Mouse (Mus musculus) heart, postnatal 0 days (tissue): ENCODE measurements around the gene Myh2. TPM values are rescaled to one million over a fixed set of nuclear protein-coding genes. Genes with fewer than 3 reads are reported as not detected.

Experiments
- ATAC-seq: fragments of 200-750 bp; cut with Nextera tagmentation; 2 replicates; pipeline ENCODE4 v1.8.0; 2017; ENCODE audit warnings: low read depth, moderate number of reproducible peaks, moderate library complexity; ENCODE audit not compliant: insufficient read depth
- DNase-seq: peaks from one replicate; pipeline ENCODE4 v3.0.0-alpha.2; 2016; ENCODE audit warnings: low spot score
- H3K27ac ChIP-seq: fragments of 300-500 bp; sonication (generic); 2 replicates; pipeline ENCODE4 v1.5.1; 2014; ENCODE audit warnings: low read depth, mild to moderate bottlenecking
- H3K27me3 ChIP-seq: fragments of 300-500 bp; sonication (generic); 2 replicates; pipeline ENCODE4 v1.6.1; 2014; ENCODE audit warnings: low read length, mixed read lengths; ENCODE audit not compliant: control insufficient read depth, insufficient read depth
- H3K36me3 ChIP-seq: fragments of 300-500 bp; sonication (generic); replicated peaks from 2 replicates; pipeline ENCODE4 v1.6.1; 2014; ENCODE audit warnings: low read length, mixed read lengths; ENCODE audit not compliant: control insufficient read depth, insufficient read depth
- H3K4me1 ChIP-seq: fragments of 300-500 bp; sonication (generic); 2 replicates; pipeline ENCODE4 v1.6.1; 2014; ENCODE audit warnings: antibody characterized with exemption; ENCODE audit not compliant: control insufficient read depth, insufficient read depth
- H3K4me2 ChIP-seq: fragments of 300-500 bp; sonication (generic); 2 replicates; pipeline ENCODE4 v1.6.1; 2014; ENCODE audit warnings: low read depth, mild to moderate bottlenecking, low read length, moderate library complexity
- H3K4me3 ChIP-seq: fragments of 300-500 bp; sonication (generic); 2 replicates; pipeline ENCODE4 v1.5.1; 2014; ENCODE audit warnings: low read depth, low read length
- H3K9ac ChIP-seq: fragments of 300-500 bp; sonication (generic); replicated peaks from 2 replicates; pipeline ENCODE4 v1.6.1; 2014; ENCODE audit warnings: low read depth, low read length, mixed read lengths
- H3K9me3 ChIP-seq: fragments of 300-500 bp; sonication (generic); replicated peaks from 2 replicates; pipeline ENCODE4 v1.6.1; 2016; ENCODE audit warnings: low read length; ENCODE audit not compliant: control insufficient read depth
- CTCF ChIP-seq: IDR thresholded peaks from 2 replicates; pipeline ENCODE4 v1.5.1; 2016; ENCODE audit warnings: antibody characterized with exemption, control low read depth, low read depth
- EP300 ChIP-seq: IDR thresholded peaks from 2 replicates; pipeline ENCODE4 v1.6.1; 2016; ENCODE audit warnings: antibody characterized with exemption, low read depth
- WGBS: fragments of 180-500 bp; shearing (Covaris S2); extraction: QIAGEN DNeasy Blood & Tissue Kit; methylation state at CpG from one replicate; pipeline ENCODE4 v1.1.7; 2014; 5-methylcytosine and 5-hydroxymethylcytosine counted together
- polyA plus RNA-seq: library from polyadenylated mRNA; unstranded; fragments of >200 nt; fragmentation: Nextera tagmentation; extraction: Ambion mirVana; gene quantifications from 2 replicates; pipeline ENCODE4 v1.2.1, GENCODE M21; 2015
- total RNA-seq: library from RNA; depleted of rRNA; stranded (reverse); fragments of >200 nt; gene quantifications from 2 replicates; pipeline ENCODE4 v1.2.3, GENCODE M21; 2014; ENCODE audit warnings: low replicate concordance

Myh2 gene
- total and polyA plus RNA-seq, 2 experiments from 2014 or later = 0.08 TPM; not detected in 1

- Histone ChIP-seq H3K27me3 (no peaks in the 10 kb centered on the region), H3K4me1 (no peaks in the 10 kb centered on the region), H3K9ac (no peak overlapping the region), H3K36me3 (no peaks in the 10 kb centered on the region), H3K4me3 (no peak overlapping the region), H3K9me3 (no peaks in the 10 kb centered on the region), H3K27ac (no peak overlapping the region), H3K4me2 (no peak overlapping the region)
- TF ChIP-seq CTCF (no peak), EP300 (no peak)
- DNase-seq (no peak), ATAC-seq (no peak)
- 79% methylated on average over 2 of the region's 2 CpGs for WGBS
Observed at GRCm38 (mm10) chr11:67172439-67172838, 1.6 kb downstream of the Myh2 start.

DNA sequence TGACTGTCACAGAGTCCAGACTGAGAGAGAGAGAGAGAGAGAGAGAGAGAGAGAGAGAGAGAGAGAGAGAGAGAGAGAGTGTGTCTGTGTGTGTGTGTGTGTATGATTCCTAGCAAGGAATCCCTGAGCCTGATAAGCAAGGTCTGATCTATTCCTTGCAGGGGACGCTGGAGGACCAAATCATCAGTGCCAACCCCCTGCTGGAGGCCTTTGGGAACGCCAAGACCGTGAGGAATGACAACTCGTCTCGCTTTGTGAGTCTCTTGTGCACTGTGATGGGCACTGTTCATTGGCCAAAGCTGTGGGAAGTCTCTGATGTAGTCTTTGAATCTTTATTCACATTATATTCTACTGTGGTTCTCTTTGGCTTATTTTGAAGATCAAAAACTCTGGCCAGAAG, 5.5 kb downstream of the Myh2 start:
- Histone ChIP-seq H3K4me1 (no peaks in the 10 kb centered on the region), H3K4me3 (no peak overlapping the region), H3K27ac (no peak overlapping the region), H3K4me2 (no peak overlapping the region), H3K36me3 (no peaks in the 10 kb centered on the region), H3K27me3 (no peaks in the 10 kb centered on the region), H3K9ac (no peak overlapping the region), H3K9me3 (no peaks in the 10 kb centered on the region)
- ATAC-seq = no peak
- TF ChIP-seq EP300 (no peak), CTCF (no peak)
- 55% methylated on average over 5 of the region's 5 CpGs for WGBS
- no peak for DNase-seq

GRCm38 (mm10) chr11:67190316-67190715, 19.5 kb downstream of the Myh2 start:
- ATAC-seq (no peak), DNase-seq (no peak)
- Histone ChIP-seq H3K9ac (no peak overlapping the region), H3K4me3 (no peak overlapping the region), H3K4me1 (no peaks in the 10 kb centered on the region), H3K4me2 (no peak overlapping the region), H3K27ac (no peak overlapping the region), H3K27me3 (no peaks in the 10 kb centered on the region), H3K9me3 (no peaks in the 10 kb centered on the region), H3K36me3 (no peaks in the 10 kb centered on the region)
- WGBS = 70% methylated on average over 10 of the region's 10 CpGs
- TF ChIP-seq CTCF = no peak

DNA sequence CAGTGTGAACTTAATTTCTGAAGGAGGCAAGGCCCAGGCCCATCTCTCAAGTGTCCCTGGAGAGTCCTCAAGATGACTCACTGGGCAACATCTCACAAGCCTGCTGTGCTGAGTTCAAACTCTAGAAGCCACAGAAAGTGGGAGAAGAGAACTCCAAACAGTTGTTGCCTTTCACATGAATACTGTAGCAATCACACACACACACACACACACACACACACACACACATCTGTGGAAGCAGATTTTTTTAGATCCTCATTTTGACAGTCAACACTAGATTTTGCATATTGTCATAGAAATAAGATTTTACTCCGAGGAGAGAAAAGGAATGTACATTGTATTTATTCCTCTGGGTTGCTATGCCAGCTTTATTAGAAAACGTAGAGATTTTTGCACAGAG, 20.0 kb downstream of the Myh2 start:
- no peak for TF ChIP-seq EP300
- TF ChIP-seq CTCF = no peak
- DNase-seq (no peak), ATAC-seq (no peak)
- 73% methylated on average over 2 of the region's 2 CpGs for WGBS
- Histone ChIP-seq H3K27me3 (no peaks in the 10 kb centered on the region), H3K9me3 (no peaks in the 10 kb centered on the region), H3K4me1 (no peaks in the 10 kb centered on the region), H3K36me3 (no peaks in the 10 kb centered on the region), H3K9ac (no peak overlapping the region), H3K4me2 (no peak overlapping the region), H3K4me3 (no peak overlapping the region), H3K27ac (no peak overlapping the region)

GRCm38 (mm10) chr11:67191496-67191895, 20.7 kb downstream of the Myh2 start:
- no peaks in the 10 kb centered on the region for H3K36me3 ChIP-seq
- H3K4me1 ChIP-seq = no peaks in the 10 kb centered on the region
- H3K9ac ChIP-seq = no peak overlapping the region
- no peaks in the 10 kb centered on the region for H3K27me3 ChIP-seq
- H3K4me2 ChIP-seq = no peak overlapping the region
- H3K9me3 ChIP-seq = no peaks in the 10 kb centered on the region
- no peak overlapping the region for H3K27ac ChIP-seq
- WGBS = 84% methylated on average over 14 of the region's 14 CpGs
- TF ChIP-seq EP300 = no peak
- no peak for TF ChIP-seq CTCF
- no peak for DNase-seq
- no peak for ATAC-seq
- H3K4me3 ChIP-seq = no peak overlapping the region

DNA sequence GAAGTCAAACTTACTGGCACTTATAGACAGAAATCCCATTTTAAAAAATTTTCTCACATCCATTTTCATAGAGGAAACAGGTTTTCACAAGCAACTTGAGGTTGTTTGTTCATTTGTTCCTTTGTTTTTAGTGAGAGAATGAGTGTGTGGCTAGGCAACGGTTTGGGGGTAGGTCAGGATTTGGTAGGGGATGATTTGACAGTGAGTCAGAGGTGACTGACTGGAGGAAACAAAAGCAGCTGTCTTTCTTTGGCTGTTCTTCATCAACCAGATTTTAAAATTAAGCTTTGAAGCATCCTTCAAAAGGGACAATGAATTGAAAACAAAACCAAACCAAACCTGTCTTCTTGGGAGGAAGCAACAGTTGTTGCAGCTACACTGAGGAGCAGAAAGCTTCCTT, 28.5 kb downstream of the Myh2 start:
- H3K4me2 ChIP-seq = no peak overlapping the region
- DNase-seq (no peak), ATAC-seq (no peak)
- 24% methylated on average over 1 of the region's 1 CpGs for WGBS
- no peaks in the 10 kb centered on the region for H3K9me3 ChIP-seq
- H3K9ac ChIP-seq = no peak overlapping the region
- H3K27ac ChIP-seq = no peak overlapping the region
- TF ChIP-seq EP300 = no peak
- TF ChIP-seq CTCF = no peak
- H3K4me3 ChIP-seq = no peak overlapping the region
- no peaks in the 10 kb centered on the region for H3K27me3 ChIP-seq
- no peaks in the 10 kb centered on the region for H3K4me1 ChIP-seq
- no peaks in the 10 kb centered on the region for H3K36me3 ChIP-seq
